Mouse (Mus musculus): ENCODE results near the gene Dohh.

- TF ChIP-seq FLI1 (IDR thresholded peaks at IDR 0.05; ENCODE audit: low read length), result no peak
- TF ChIP-seq GATA1 (IDR thresholded peaks at IDR 0.05; ENCODE audit: borderline replicate concordance, low read length), result no peak
These were observed 10.9 kb downstream of the Dohh start for GRCm38 (mm10) chr10:81395127-81395526.

Measured in megakaryocyte, embryonic 14.5 days (primary cell).